Mouse (Mus musculus) adrenal gland (tissue): ENCODE results near the gene Nell2.
"Not testable (repeated sequence)": the region's sequence is repeated elsewhere in the genome, so short reads cannot be mapped to it uniquely, and the experiment has no call there.

Experiments used
- intact Hi-C: fragments of 180-260 bp; cut with DNase I; formaldehyde crosslinking; loops from one replicate; pipeline ENCODE4 v1.15.1; 2025
- long read RNA-seq, 2 experiments: library from polyadenylated mRNA; unstranded; transcript quantifications; one replicate each; pipeline ENCODE4 v2.0.0; 2020; ENCODE audit warnings: borderline replicate concordance in 1 of 2; ENCODE audit not compliant: insufficient replicate concordance in 1 of 2

Gene Nell2
- long read RNA-seq, experiment 1, partial matches to known transcripts: 0 of 1 reads
- long read RNA-seq, experiment 1, other reads (novel, unspliced or antisense): 1 of 1 reads
- long read RNA-seq, experiment 2, partial matches to known transcripts: 0 of 7 reads
- long read RNA-seq, experiment 2, other reads (novel, unspliced or antisense): 7 of 7 reads

GRCm38 (mm10) chr15:95527948-95528861 is at the start of gene Nell2:
Gene Nell2, minus strand, starts transcription at chr15:95528559.
- intact Hi-C loops: no loop called here

- intact Hi-C loops: loop anchor here (1.0 to 2.0 kb wide), 3 partner anchors 302 to 852 kb away; no protein-coding TSS in a partner anchor
Observed at GRCm38 (mm10) chr15:95574661-95575060, 46.3 kb upstream of the Nell2 start.

DNA sequence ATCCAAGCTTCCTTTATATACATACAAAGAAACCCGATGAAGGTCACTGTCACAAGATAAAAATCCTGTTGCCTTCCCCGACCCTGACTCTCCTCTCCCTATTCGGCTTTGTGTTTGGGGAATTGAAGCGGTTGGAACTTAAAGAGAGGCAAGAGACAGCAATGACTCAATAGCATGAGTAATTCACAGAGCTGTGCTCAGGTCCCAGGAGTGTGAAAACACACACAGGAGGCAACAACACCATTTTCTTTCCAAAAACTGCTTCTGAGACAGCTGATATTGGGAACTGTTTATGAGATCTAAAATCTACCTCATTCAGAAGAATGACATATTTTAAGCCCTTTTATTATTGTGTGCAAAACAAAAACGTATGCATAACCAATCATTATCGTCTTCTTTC is 41.2 kb upstream of the Nell2 start:
- intact Hi-C loops: no loop called here

GRCm38 (mm10) chr15:95565160-95565559 is 36.8 kb upstream of the Nell2 start:
- intact Hi-C loops: no loop called here

- intact Hi-C loops: no loop called here
Observed at GRCm38 (mm10) chr15:95561303-95561702, 32.9 kb upstream of the Nell2 start.

DNA sequence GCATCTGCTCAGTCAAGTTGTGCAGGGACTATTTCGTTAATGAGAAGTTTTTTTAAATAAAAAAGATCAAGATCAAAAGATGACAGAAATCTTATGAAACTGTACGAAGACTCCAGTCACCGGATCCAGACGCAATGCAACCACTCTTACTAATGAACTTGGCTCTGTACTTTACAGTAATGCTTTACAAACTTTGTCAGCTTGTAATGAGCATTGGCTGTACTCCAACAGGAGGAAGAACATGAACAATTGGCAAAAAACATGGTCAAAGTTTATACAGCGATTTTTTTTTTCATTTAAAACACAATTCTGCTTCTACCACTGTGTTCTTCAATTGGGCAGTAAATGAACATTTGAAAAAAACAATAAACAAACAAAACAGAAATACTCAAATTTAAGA is 21.7 kb upstream of the Nell2 start:
- intact Hi-C loops: no loop called here

GRCm38 (mm10) chr15:95542632-95543031 is 14.3 kb upstream of the Nell2 start:
- intact Hi-C loops: no loop called here

DNA sequence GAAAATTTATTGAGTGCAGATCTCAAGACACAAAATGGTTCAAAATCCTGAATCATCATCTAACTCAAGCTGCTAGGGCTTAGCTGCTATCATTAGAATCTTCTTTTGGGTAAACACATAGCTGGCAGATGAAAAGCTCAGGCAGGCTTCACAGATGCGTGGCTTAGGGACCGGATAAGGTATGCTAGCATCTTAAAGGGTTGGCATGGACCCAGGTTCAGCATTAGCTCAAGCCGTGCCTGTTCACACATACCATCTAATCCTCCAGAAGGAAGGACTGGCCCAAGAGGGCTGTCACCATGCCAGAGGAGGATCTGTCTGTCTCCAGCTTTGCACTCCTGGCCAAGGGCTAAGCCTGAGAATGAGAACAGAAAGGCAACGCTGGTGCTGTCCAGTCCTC is 8.4 kb upstream of the Nell2 start:
- intact Hi-C loops: no loop called here

DNA sequence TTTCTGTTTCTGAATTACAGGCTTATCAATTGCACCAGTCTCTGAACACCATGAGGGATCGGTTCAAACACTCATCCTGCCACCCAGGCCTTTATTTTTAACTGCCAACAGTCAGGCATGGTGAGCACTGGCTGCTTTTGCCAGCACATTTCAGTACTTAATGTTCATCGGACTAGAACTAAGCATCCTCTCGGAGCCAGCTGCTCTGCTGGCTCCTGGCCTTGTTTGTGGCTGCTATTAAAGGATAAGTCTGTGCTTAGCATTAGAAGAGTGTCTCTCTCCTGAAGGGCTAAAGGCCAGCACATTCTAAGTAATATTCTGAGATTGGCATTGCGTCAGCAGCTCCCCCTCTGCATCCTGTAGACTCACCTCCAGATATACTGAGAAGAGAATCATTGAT is 7.9 kb upstream of the Nell2 start:
- intact Hi-C loops: no loop called here

- intact Hi-C loops: no loop called here
Observed at GRCm38 (mm10) chr15:95534644-95535043, 6.3 kb upstream of the Nell2 start.

- intact Hi-C loops: no loop called here
Observed at GRCm38 (mm10) chr15:95527461-95527947, 855 bp downstream of the Nell2 start.

GRCm38 (mm10) chr15:95526626-95527411 is 1.5 kb downstream of the Nell2 start:
- intact Hi-C loops: no loop called here

DNA sequence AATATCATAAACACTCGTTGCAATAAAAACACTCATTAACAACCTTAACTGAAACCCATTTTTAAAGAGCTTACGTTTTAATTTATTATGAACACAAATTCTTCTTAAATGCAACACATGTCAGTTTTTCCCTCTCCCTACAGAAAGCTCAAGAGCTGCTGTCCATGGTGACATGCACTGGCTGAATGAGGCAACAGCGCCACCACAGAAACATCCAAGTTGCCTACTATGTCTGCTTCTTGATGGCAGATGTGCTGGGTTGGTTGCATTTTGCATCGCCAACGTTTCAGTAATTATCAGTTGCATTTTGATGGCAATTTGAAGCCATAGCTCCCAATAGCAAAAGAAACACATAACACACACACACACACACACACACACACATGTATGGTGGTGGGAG is 2.4 kb downstream of the Nell2 start:
- intact Hi-C loops: loop anchor here (2.0 kb wide), 1 partner anchor 253 kb away; no protein-coding TSS in a partner anchor

DNA sequence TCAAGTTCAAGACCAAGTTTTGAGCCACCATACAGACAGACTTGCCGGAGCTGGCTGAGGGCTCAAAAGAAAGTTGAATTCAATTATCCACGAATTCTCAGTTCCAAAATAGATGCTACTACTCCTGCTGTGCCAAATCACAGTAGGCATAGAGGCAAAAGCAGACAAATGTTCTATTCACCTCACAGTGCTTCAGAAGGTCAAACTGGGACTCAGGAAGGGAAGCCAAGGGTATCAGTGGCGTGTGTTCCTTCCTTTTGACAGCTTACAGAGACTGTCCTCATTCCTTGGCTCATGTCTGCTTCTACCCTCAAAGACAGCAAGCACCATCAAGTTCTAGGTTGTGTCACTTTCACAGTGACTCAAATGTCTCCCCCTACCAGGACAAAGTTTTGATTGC is 10.2 kb downstream of the Nell2 start:
- intact Hi-C loops: no loop called here

DNA sequence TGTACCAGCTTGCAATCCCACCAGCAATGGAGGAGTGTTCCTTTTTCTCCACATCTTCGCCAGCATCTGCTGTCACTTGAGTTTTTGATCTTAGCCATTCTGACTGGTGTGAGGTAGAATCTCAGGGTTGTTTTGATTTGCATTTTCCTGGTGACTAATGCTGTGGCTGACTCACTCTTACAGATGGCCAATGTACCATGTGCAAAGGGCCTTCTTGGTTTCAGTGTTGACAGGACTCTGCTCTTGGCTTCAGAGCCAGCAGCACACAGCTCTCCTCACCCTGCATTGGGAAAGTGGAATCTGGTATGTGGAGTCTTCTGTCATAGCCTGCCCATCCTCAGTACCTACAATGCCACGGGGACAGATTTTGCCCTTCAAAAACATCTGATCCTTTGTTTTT is 15.1 kb downstream of the Nell2 start:
- intact Hi-C loops: not testable (repeated sequence)

DNA sequence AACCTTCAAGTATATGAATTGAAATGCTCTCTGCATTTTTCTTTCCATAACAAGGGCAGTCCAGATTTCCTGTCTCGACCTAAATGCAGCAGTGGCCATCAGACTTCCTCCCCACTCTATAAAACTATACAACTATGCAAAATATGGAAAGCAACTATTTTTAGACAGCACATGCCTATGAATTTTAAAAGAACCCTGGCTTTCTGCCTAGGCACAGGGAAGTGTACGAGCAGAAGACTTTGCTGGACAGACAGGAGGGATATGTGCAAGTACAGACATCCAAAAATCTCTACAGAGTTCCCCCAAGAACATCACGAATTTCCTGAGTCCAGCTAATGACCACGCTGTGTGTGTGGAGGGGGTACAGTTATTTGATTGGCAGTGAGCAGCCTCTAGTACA is 32.7 kb downstream of the Nell2 start:
- intact Hi-C loops: no loop called here

DNA sequence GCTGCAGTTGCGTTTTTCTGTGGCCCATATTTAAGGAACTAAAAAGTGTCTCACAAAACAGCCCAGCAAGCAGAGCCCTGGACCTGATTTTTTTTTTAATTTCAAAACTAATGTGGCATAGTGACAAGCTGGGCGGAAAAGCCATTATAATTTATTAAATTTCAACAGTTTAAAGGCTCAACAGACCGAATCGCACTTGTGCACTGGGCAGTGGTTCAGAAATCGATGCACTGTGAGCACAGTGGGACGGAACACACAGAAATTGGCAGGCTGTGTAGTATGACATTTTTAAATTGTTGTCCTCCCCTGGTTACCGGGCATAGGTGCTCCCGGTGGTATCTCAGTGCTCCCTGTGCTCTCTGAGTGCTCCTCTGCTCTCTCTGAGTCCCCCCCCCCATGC is 33.2 kb downstream of the Nell2 start:
- intact Hi-C loops: no loop called here

- intact Hi-C loops: no loop called here
Observed at GRCm38 (mm10) chr15:95492201-95492600, 36.2 kb downstream of the Nell2 start.

GRCm38 (mm10) chr15:95489174-95489573 is 39.2 kb downstream of the Nell2 start:
- intact Hi-C loops: no loop called here

DNA sequence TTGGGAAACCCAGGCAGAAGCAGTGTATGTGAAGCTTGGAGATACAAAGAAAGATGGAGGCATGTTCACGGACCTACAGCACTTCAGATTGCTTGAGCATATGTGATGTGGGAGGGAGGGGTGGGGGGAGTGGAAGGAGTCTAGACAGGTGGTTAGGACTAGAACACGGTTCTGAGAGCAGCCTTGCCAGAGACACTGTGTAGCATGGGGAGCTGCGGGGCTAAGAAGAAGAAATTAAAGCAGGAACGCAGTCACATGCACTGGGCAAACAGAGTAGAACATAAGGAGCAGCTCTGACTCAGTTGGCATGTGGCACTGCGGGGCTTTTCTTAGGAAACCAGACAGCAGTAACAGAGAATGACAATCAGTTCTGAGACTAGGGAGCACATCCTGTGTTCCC is 40.4 kb downstream of the Nell2 start:
- intact Hi-C loops: no loop called here

- intact Hi-C loops: no loop called here
Observed at GRCm38 (mm10) chr15:95482002-95482401, 46.4 kb downstream of the Nell2 start.

- intact Hi-C loops: no loop called here
Observed at GRCm38 (mm10) chr15:95481585-95481984, 46.8 kb downstream of the Nell2 start.
